Mouse (Mus musculus): Measurements from ENCODE around the gene Prss35. TPM values are rescaled to one million over a fixed set of nuclear protein-coding genes. Genes with fewer than 3 reads are reported as not detected.

Gene Prss35
- total and polyA plus RNA-seq, 3 experiments = 0.16 TPM; not detected in 2

DNA sequence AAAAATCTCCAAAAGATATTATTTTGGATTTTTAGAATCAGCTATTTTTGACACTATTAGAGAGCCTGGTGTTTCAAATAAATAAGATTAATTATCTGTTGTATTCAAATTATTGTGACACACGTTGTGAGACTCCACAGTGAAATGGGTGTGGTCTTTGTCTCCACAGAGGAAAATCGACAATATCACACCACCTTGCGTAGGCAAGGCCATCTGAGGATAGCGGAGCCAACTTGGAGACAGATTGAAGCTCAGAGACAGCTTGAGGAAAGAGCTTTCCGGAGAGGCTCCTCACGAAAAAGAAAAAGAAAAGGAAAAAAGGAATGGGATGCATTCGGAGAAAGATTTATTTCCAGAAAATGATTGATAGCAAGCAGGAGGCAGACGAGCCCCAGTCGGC lies 8.7 kb upstream of the Prss35 start:
- no peaks in the 10 kb centered on the region for H3K36me3 ChIP-seq (replicated peaks)
- no peaks in the 10 kb centered on the region for H3K4me1 ChIP-seq (ENCODE audit: insufficient read depth, low read depth, low read length)
- H3K4me3 ChIP-seq (ENCODE audit: low read depth, low read length) = no peak overlapping the region
- DNase-seq (ENCODE audit: low spot score) (no peak), ATAC-seq (ENCODE audit: extremely low read depth, insufficient number of reproducible peaks, low FRiP score, poor library complexity, severe bottlenecking) (no peak)
- 0 out of 2 replicates have a peak, but pooled peaks cover 3% of the 10 kb centered on the region for H3K27me3 ChIP-seq (ENCODE audit: insufficient read depth, low read length)
- H3K9me3 ChIP-seq (replicated peaks) = no peaks in the 10 kb centered on the region
- no peak for TF ChIP-seq GATA2 (IDR thresholded peaks at IDR 0.05; ENCODE audit: borderline replicate concordance, low read depth, low read length)
- no peak for TF ChIP-seq GATA1 (IDR thresholded peaks at IDR 0.05; ENCODE audit: borderline replicate concordance, low read length)
- no peak for TF ChIP-seq POLR2AphosphoS5 (IDR thresholded peaks at IDR 0.05; ENCODE audit: insufficient replicate concordance, low read depth, low read length)
- no peak for TF ChIP-seq CTCF (IDR thresholded peaks at IDR 0.05; ENCODE audit: low read depth, low read length)
- no peak for TF ChIP-seq TAL1 (conservative IDR thresholded peaks at IDR 0.05; ENCODE audit: low read depth, low read length)

DNA sequence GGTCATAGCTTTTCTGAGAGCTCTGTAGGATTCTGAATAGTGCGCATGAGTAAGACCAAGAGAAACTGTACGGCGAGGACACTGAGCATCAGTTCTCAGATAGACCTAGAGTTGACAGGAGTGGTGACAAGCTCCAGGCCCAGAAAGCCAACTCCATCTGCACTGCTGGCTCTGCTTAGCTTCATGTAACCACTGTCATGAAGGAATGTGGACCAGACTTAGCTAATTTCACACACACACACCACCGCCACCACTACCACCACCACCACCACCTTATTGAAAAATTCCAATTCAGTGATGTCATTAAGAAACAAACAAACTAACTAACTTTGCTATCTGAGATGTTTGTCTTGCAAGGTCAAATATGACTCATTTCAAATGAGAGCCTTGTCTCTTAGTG lies 6.5 kb upstream of the Prss35 start:
- DNase-seq (ENCODE audit: low spot score) (no peak), ATAC-seq (ENCODE audit: extremely low read depth, insufficient number of reproducible peaks, low FRiP score, poor library complexity, severe bottlenecking) (no peak)
- no peaks in the 10 kb centered on the region for H3K4me1 ChIP-seq (ENCODE audit: insufficient read depth, low read depth, low read length)
- H3K9me3 ChIP-seq (replicated peaks) = no peaks in the 10 kb centered on the region
- no peaks in the 10 kb centered on the region for H3K36me3 ChIP-seq (replicated peaks)
- H3K4me3 ChIP-seq (ENCODE audit: low read depth, low read length) = no peak overlapping the region
- TF ChIP-seq POLR2AphosphoS5 (IDR thresholded peaks at IDR 0.05; ENCODE audit: insufficient replicate concordance, low read depth, low read length) = no peak
- TF ChIP-seq TAL1 (conservative IDR thresholded peaks at IDR 0.05; ENCODE audit: low read depth, low read length) = no peak
- TF ChIP-seq CTCF (IDR thresholded peaks at IDR 0.05; ENCODE audit: low read depth, low read length) = no peak
- no peak for TF ChIP-seq GATA2 (IDR thresholded peaks at IDR 0.05; ENCODE audit: borderline replicate concordance, low read depth, low read length)
- TF ChIP-seq GATA1 (IDR thresholded peaks at IDR 0.05; ENCODE audit: borderline replicate concordance, low read length) = no peak
- H3K27me3 ChIP-seq (ENCODE audit: insufficient read depth, low read length) = 0 out of 2 replicates have a peak, but pooled peaks cover 3% of the 10 kb centered on the region

DNA sequence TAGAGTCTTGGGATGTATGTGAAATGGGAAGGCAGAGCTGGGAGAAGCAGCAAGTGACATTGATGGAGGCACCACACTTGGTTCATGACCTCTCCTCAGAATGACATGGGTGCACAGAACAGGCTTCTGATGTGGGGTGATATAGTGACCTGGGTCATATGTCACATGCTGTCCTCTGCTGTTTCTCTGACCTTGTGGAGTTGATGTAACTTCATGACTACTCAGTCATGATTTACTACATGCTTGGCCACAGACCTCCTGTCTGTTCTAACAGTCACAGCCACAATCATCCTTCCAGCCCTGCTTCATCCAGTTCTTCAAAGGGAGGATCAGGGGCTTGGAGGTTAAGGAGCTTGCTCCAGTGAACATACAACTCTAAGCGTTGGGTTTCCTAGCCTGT lies 5.4 kb upstream of the Prss35 start:
- TF ChIP-seq GATA1 (IDR thresholded peaks at IDR 0.05; ENCODE audit: borderline replicate concordance, low read length) = no peak
- Histone ChIP-seq H3K4me1 (ENCODE audit: insufficient read depth, low read depth, low read length) (no peaks in the 10 kb centered on the region), H3K9me3 (replicated peaks) (no peaks in the 10 kb centered on the region), H3K27me3 (ENCODE audit: insufficient read depth, low read length) (0 out of 2 replicates have a peak, but pooled peaks cover 3% of the 10 kb centered on the region), H3K36me3 (replicated peaks) (no peaks in the 10 kb centered on the region), H3K4me3 (ENCODE audit: low read depth, low read length) (no peak overlapping the region)
- ATAC-seq (ENCODE audit: extremely low read depth, insufficient number of reproducible peaks, low FRiP score, poor library complexity, severe bottlenecking) = no peak
- no peak for DNase-seq (ENCODE audit: low spot score)

- ATAC-seq (ENCODE audit: extremely low read depth, insufficient number of reproducible peaks, low FRiP score, poor library complexity, severe bottlenecking) = no peak
- no peak overlapping the region for H3K4me3 ChIP-seq (ENCODE audit: low read depth, low read length)
- no peaks in the 10 kb centered on the region for H3K36me3 ChIP-seq (replicated peaks)
- H3K27me3 ChIP-seq (ENCODE audit: insufficient read depth, low read length) = peaks cover 8% of the 10 kb centered on the region; the same call in 1 of the 2 replicates
- no peaks in the 10 kb centered on the region for H3K4me1 ChIP-seq (ENCODE audit: insufficient read depth, low read depth, low read length)
- H3K9me3 ChIP-seq (replicated peaks) = no peaks in the 10 kb centered on the region
- TF ChIP-seq TAL1 (conservative IDR thresholded peaks at IDR 0.05; ENCODE audit: low read depth, low read length) = no peak
- TF ChIP-seq CTCF (IDR thresholded peaks at IDR 0.05; ENCODE audit: low read depth, low read length) = no peak
- no peak for TF ChIP-seq GATA1 (IDR thresholded peaks at IDR 0.05; ENCODE audit: borderline replicate concordance, low read length)
- TF ChIP-seq GATA2 (IDR thresholded peaks at IDR 0.05; ENCODE audit: borderline replicate concordance, low read depth, low read length) = no peak
- TF ChIP-seq POLR2AphosphoS5 (IDR thresholded peaks at IDR 0.05; ENCODE audit: insufficient replicate concordance, low read depth, low read length) = no peak
- DNase-seq (ENCODE audit: low spot score) = no peak
Measured at GRCm38 (mm10) chr9:86738801-86739200, 4.6 kb upstream of the Prss35 start.

GRCm38 (mm10) chr9:86739971-86740370 lies 3.5 kb upstream of the Prss35 start:
- DNase-seq (ENCODE audit: low spot score) (no peak), ATAC-seq (ENCODE audit: extremely low read depth, insufficient number of reproducible peaks, low FRiP score, poor library complexity, severe bottlenecking) (no peak)
- peaks cover 10% of the 10 kb centered on the region; the same call in 1 of the 2 replicates for H3K27me3 ChIP-seq (ENCODE audit: insufficient read depth, low read length)
- no peak for TF ChIP-seq TAL1 (conservative IDR thresholded peaks at IDR 0.05; ENCODE audit: low read depth, low read length)
- no peaks in the 10 kb centered on the region for H3K9me3 ChIP-seq (replicated peaks)
- H3K4me3 ChIP-seq (ENCODE audit: low read depth, low read length) = no peak overlapping the region
- H3K4me1 ChIP-seq (ENCODE audit: insufficient read depth, low read depth, low read length) = no peaks in the 10 kb centered on the region
- H3K36me3 ChIP-seq (replicated peaks) = no peaks in the 10 kb centered on the region

GRCm38 (mm10) chr9:86744041-86744440 lies 592 bp downstream of the Prss35 start:
- TF ChIP-seq CTCF (IDR thresholded peaks at IDR 0.05; ENCODE audit: low read depth, low read length) (no peak), GATA2 (IDR thresholded peaks at IDR 0.05; ENCODE audit: borderline replicate concordance, low read depth, low read length) (no peak), GATA1 (IDR thresholded peaks at IDR 0.05; ENCODE audit: borderline replicate concordance, low read length) (no peak), POLR2AphosphoS5 (IDR thresholded peaks at IDR 0.05; ENCODE audit: insufficient replicate concordance, low read depth, low read length) (no peak), TAL1 (conservative IDR thresholded peaks at IDR 0.05; ENCODE audit: low read depth, low read length) (no peak)
- H3K4me1 ChIP-seq (ENCODE audit: insufficient read depth, low read depth, low read length) = no peaks in the 10 kb centered on the region
- no peaks in the 10 kb centered on the region for H3K9me3 ChIP-seq (replicated peaks)
- H3K27me3 ChIP-seq (ENCODE audit: insufficient read depth, low read length) = peaks cover 7% of the 10 kb centered on the region; the same call in 1 of the 2 replicates
- no peak for DNase-seq (ENCODE audit: low spot score)
- no peak for ATAC-seq (ENCODE audit: extremely low read depth, insufficient number of reproducible peaks, low FRiP score, poor library complexity, severe bottlenecking)
- H3K4me3 ChIP-seq (ENCODE audit: low read depth, low read length) = no peak overlapping the region
- H3K36me3 ChIP-seq (replicated peaks) = no peaks in the 10 kb centered on the region
